Mouse (Mus musculus): ENCODE data around the gene Brsk1.

DNA sequence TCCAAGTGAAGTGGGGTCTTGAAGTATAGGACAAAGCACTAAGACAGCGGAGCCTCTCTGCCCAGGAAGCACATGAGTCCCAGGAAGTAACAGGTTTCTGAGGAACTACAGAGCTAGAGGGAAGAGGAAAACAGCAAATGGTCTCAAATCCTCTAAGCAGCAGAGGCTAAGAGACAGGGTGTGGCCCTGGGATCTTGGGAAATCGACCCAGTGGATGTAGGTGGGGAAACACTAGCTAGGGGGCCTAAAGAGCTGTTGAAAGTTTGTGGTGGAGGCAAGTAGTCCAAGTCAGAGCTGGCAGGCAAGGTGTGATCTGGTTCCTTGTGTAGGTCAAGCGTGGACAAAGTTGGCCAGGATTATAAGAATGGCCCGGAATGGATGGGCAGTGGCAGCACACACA is 57.9 kb downstream of the Brsk1 start:
- TF ChIP-seq POLR2A (IDR thresholded peaks at IDR 0.05; ENCODE audit: insufficient read depth, low read depth, low read length), result no peak
- no peak for TF ChIP-seq CTCF (IDR thresholded peaks at IDR 0.05)

Data from heart, adult 2 months (tissue).